Mouse (Mus musculus) CD4-positive helper T cell, adult 2 months (primary cell): ENCODE data around the gene Mia.

Experiments
- DNase-seq: peaks from one replicate; pipeline ENCODE4 v3.0.0-alpha.2; 2012; ENCODE audit warnings: low read depth, missing footprints, low spot score

Mia gene

GRCm38 (mm10) chr7:27180837-27181695 lies at the start of gene Mia, which contains the start of gene Gm21983:
TSS of gene Mia (minus strand) at chr7:27181157.
TSS of gene Gm21983 (minus strand) at chr7:27181086.
- no peak for DNase-seq

DNA sequence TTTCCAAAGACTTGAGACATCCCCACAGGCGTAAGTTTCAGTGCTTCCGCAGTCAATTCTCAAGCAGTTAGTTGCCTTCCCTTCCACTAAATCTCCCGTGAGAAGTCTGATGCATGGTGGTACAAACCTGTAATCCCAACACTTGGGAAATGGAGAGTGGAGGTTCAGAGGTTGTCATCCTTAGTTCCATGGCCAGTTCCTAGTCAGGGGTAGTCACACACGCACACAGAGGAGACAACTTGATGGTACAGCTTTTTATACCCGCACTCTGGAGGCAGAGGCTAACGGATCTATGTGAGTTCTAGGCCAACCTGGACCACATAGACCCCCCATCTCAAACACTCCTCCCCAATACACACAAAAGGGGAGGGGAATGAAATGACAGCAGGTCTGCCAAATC lies 47.9 kb upstream of the Mia start:
- DNase-seq: no peak

- peak; percentile 96 for DNase-seq
Measured at GRCm38 (mm10) chr7:27228281-27228821, 47.4 kb upstream of the Mia start, which contains the start of gene Itpkc. TSS of gene Itpkc (minus strand) at chr7:27228661.

- DNase-seq: no peak
Measured at GRCm38 (mm10) chr7:27227676-27228075, 46.7 kb upstream of the Mia start.

- no peak for DNase-seq
Measured at GRCm38 (mm10) chr7:27227276-27227675, 46.3 kb upstream of the Mia start.

DNA sequence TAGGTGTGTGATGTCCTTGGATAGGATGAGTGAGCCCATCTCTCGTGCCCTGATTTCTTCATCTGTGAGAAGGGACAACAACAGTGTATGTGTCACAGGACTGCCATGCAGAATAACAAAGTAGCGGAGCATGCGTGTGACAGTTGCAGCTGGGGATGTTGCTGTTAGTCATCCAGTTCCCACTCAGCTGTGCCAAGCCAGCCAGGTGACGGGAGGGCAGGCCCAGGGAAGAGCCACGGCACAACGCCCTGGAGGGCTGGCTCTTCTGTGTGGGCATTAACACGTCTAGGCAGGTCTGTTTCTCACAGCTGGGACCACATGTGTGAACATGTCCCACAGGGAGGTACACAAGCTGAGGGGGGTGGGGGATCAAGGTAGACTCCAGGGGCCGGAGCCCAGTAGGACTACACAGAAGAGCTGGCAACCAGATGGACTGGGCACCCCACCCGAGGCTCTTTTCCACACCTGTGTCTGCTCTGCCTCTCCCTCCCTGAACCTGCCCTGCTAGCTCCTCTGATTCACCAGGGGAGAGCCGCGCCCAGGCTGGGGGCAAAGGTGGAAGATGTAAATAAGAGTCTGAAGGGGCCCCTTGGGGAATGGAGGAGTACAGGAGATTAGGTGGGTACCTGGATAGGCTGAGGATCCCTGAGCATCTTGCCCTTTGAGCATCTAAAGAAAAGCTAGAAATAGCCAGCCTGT lies 44.1 kb upstream of the Mia start:
- DNase-seq: no peak

- DNase-seq: no peak
Measured at GRCm38 (mm10) chr7:27222538-27222937, 41.6 kb upstream of the Mia start.

- DNase-seq: no peak
Measured at GRCm38 (mm10) chr7:27221939-27222338, 41.0 kb upstream of the Mia start.

GRCm38 (mm10) chr7:27219937-27220336 lies 39.0 kb upstream of the Mia start:
- DNase-seq: no peak

GRCm38 (mm10) chr7:27218586-27218985 lies 37.6 kb upstream of the Mia start:
- no peak for DNase-seq

- no peak for DNase-seq
Measured at GRCm38 (mm10) chr7:27212626-27213025, 31.7 kb upstream of the Mia start.

- DNase-seq: no peak
Measured at GRCm38 (mm10) chr7:27203730-27204449, 22.9 kb upstream of the Mia start.

- no peak for DNase-seq
Measured at GRCm38 (mm10) chr7:27198779-27199178, 17.8 kb upstream of the Mia start.

DNA sequence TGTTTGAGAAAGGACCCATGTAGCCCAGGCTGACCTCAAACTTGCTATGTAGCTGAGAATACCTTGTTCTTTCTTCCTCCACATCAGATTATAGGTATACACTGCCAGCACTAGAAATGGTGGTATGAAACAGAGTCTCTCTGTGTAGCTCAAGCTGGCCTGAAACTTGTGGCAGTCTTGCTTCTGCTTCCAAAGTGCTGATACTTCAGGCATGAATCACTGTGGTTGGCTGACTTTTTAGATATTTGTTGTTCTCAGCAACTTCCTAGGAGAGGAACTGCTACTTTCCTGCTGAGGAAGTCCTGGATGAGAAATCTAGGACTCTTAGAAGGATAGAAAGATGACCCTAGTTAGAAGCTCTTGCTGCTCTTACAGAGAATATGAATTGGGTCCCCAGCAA lies 17.4 kb upstream of the Mia start:
- DNase-seq: no peak

DNA sequence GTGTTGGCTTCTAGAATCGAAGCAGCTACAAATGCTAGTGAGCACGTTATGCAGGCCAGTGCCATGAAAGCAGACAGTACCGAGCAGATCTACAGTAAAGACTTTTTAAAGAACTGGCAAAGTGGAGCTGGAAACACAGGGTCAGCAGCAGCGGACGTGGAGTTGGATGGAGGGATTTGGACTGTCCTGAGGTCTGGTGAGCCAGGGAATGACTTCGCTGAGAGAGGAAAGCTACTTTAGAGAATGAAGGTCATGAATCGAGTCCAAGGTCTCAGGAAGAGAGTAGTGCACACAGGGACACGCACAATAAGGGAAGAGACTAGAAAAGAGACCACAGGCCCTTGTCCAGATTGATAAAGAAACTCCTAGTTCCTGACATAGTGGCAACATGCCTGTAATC lies 16.7 kb upstream of the Mia start:
- no peak for DNase-seq

- DNase-seq: no peak
Measured at GRCm38 (mm10) chr7:27197136-27197535, 16.2 kb upstream of the Mia start.

DNA sequence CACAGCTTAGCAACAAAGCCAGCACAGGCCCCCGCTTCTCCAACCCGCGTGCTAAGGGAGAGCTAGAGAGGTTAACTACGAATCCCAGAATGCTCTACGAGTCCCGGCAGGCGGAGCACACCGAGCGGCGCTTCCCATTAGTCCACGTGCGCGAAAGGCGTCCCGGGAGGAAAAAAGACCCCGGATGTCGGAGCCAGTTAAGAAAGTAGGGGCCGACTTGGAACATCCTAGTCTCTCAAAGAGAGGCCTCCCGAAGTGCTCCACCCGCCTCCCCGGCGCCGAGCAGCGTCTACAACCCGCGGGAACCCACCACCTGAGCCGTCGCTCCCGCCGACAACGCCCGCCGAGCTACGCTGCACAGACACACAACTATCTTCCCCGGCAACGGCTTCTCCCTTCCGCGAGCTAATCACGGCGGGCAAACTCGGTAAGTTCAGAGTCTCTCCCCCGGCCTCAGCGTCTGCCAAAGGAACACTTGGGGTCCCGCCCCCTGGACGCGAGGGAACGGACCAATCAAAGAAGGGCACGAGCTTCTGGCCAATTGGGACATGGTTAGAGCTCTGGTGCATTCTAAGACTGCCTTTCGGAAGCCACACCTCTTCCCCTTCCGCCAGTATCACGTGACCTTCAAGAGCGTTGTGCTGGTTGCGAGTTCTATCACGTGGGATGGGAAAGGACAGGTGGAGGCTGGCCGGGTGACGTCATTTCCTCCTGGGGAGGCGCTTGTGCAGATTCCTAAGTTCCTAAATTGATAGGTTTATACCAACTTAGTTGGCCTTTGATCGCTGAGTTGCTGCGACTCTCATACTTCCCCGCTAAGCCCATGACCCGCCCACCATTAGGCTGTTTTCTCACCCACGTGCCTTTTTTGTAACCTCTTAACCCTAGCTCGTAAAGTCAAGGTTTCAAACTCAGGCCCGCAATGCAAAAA lies 15.0 kb upstream of the Mia start, which contains the start of the genes BC024978 and Snrpa:
BC024978 (plus strand) TSS at position 101 of the 931 bp plus-strand sequence.
Snrpa (minus strand) TSS at position 591 of the 931 bp plus-strand sequence.
- DNase-seq: peak; percentile 99

DNA sequence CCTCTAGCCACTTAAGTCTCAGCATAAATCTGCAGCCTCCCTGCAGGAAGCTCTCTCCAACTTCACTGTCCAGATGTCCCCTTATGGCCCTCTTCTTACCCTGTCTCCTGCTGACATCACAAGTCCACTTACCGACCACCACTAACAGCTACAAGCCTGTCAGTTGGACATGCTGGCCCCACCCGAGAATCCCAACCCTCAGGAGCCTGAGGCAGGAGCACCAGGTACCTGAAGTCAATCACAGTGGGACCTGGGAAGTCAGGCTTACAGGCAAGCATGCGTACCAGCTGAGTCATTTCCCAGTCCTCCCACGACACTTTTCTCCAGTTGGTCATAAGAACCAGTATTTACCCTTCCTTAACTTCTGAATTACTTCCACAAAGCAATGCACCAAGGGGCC lies 12.8 kb upstream of the Mia start:
- DNase-seq: no peak

GRCm38 (mm10) chr7:27192434-27192833 lies 11.5 kb upstream of the Mia start:
- no peak for DNase-seq

GRCm38 (mm10) chr7:27189271-27189931 lies 8.4 kb upstream of the Mia start:
- no peak for DNase-seq
